Mouse (Mus musculus): ENCODE results near the gene Cyp2j7.
"Not testable (repeated sequence)": the region's sequence is repeated elsewhere in the genome, so short reads cannot be mapped to it uniquely, and the experiment has no call there.

DNA sequence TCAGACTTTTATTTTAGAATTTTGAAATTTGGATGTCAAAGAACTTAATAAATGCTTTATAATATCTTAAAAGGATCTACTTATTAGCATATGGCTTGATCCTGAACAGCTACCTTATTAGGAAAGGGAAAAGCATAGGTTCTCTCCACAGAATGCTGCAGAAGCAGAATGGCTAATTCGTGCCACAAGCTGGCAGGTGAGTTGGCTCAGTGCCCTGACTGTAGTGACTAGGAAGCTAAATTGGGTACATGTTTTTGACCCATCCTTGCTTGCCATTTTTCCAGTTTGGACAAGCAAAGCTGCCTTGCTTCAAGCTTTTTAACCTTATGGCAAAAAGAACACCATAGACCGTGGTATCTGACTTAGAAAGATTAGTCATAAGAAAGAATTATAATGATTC, 48.3 kb downstream of the Cyp2j7 start:
- TF ChIP-seq GATA1, TAL1 (IDR thresholded peaks at IDR 0.05; ENCODE audit: low read length): not testable (repeated sequence)

All from erythroblast, embryonic 14.5 days (primary cell).